Mouse (Mus musculus): ENCODE data around the gene Afap1l2. TPM values are rescaled to one million over a fixed set of nuclear protein-coding genes. Genes with fewer than 3 reads are reported as not detected.

Afap1l2 gene
- not detected in 2 replicates for polyA plus RNA-seq (2012)

DNA sequence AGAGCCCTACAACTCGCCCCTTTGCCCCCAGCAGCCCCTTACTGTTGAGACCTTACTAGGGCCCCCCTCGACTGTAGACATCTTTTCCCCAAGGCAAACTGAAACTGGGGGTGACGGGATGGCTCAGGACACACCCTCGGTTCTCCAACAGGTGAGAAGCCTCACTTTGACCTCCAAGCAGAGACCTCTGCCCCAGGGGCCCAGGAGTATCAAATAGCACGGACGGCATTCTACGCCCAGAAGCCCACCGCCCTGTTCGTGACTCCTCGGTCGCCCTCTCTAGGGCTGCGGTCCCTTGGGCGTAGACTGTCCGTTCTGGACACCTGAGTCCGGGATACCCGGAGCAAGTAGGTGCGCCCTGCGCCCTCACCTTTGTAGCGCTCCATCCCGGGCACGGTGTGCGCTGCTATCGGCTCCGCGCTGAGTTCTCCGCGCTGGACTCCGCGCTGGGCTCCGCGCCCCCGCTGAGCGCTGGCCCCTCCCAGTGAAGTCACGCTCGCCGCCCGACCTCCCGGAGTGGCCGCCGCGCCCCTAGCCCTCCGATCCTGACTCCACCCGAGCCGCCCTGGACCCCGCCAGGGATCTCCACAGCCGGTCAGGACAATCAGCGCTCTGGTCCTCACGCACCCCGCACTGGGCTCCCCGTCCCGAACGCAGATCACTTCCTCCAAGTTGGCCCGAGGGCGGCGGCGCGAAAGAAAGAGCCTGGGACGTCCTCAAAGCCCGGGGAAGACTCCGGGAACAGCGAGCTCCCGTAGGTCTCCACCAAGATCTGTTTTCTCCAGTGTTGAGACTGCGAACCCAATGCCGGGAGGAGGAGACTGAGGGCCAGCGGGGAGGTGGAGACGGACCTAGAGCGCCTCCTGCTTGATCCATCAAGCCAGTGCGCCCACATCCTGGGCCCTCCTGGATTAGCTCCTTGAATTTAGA, at the start of gene Afap1l2:
Gene Afap1l2 (minus strand): TSS at position 448 of the 930 bp plus-strand sequence.
- TF ChIP-seq GATA1 (IDR thresholded peaks at IDR 0.05; ENCODE audit: low read length), result no peak

GRCm38 (mm10) chr19:57057568-57057967, 49.5 kb upstream of the Afap1l2 start:
- TF ChIP-seq GATA1 (IDR thresholded peaks at IDR 0.05; ENCODE audit: low read length), result no peak

DNA sequence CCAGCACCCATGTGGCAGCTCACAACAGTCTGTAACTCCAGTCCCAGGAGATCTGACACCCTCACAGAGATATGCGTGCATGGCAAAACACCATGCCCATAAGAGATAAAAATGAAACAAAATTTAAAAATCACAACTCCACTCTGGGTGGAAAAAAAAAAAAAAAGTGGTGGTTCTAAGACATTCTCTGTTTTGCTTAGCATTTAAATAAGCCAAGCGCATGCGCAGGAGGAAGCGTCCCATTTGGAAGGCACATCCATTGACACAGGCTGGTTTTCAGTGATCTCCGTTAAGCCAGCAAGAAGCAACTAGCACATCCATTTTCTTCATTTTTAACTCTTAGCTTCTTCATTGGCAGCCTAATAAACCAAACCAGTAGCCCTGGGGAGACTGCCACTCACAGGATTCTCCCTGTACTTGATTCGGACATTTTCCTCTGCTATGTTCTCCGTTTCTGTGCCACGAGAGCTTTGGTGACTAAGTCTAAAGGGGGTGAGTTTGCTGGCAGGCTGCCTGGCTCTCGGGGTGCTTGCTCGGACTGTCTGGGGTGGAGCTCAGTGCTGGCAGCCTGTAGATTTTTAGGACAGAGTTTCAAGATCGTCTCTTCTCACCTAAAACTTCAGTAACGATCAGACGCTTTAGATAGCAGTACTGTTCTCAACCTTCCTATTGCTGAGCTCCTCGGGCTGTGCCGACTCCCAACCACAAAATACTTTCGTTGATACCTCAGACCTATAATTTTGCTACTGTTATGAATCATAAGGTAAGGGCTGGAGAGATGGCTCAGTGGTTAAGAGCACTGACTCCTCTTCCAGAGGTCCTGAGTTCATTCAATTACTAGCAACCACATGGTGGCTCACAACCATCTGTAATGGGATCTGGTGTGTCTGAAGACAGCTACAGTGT, 47.4 kb upstream of the Afap1l2 start:
- no peak for TF ChIP-seq GATA1 (IDR thresholded peaks at IDR 0.05; ENCODE audit: low read length)

GRCm38 (mm10) chr19:57052959-57053358, 44.9 kb upstream of the Afap1l2 start:
- no peak for TF ChIP-seq GATA1 (IDR thresholded peaks at IDR 0.05; ENCODE audit: low read length)

DNA sequence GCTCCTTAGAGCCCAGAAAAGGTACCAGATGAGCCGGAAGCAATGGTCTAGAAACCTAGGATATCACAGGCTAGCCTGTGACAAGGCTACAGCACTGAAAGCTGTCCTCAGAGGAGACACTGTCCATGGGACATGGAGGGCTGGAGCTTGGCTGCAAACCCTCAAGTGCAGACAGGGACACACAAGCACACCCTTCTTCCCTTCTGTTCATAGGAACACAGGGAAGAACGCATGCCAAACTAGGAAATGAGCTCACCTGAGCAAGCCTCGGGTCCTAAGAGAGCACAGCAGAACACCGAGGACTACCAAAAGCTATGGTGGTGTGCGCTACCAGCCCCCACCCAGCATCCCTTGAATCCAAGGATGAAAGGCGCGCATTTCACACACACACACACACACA, 44.0 kb upstream of the Afap1l2 start:
- TF ChIP-seq GATA1 (IDR thresholded peaks at IDR 0.05; ENCODE audit: low read length), result no peak

DNA sequence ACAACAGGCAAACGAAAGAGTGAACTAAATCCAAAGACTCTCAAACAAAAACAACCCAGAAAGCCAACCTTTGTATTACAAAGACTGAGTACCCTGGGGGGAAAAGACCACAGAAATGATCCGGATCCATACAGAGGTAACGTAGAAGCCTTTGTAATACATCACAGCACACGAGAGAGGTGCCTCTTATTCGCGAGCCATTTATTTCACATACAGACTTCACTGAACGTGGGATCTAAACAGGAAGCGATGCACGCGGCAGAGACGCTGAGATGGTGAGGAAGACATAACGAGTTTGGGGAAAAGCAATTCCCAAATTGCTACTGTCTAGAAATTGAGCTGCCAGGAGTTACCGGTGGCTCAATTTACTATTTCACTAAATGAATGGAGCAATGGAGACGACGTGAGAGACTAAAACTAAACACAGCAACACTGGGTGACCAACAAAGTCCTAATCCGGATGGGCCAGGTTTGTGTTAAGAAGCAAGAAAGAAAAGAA, 41.6 kb upstream of the Afap1l2 start:
- no peak for TF ChIP-seq GATA1 (IDR thresholded peaks at IDR 0.05; ENCODE audit: low read length)

DNA sequence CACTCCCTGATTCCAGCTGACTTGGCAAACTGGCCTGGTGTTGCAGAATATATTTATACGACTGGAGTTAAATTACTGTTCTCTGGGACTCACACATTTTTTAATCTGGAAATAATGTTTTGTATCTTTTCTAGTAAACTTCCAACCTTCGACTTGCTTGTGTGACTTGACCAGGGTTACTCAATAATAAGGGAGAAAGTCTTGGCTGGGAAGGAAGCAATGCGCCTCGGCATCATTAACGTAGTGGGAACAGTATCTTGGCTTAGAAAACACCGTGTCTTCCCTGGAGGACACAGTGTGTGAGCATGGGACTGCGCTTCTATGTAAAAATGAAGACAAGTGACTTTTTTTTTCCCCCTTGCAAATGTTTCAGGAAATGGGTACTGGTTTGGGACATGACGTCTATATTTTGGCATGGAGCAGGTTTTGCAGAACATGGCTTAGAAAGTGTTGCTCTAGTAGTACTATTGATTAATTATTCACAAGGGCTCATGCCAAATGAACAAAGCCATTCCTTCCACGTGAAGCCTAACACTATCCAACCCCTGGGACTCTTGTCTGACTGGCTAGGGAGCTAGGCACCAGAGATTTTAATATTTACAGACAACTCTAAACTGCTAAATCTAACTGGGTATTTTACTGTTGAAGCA, 39.8 kb upstream of the Afap1l2 start:
- no peak for TF ChIP-seq GATA1 (IDR thresholded peaks at IDR 0.05; ENCODE audit: low read length)

DNA sequence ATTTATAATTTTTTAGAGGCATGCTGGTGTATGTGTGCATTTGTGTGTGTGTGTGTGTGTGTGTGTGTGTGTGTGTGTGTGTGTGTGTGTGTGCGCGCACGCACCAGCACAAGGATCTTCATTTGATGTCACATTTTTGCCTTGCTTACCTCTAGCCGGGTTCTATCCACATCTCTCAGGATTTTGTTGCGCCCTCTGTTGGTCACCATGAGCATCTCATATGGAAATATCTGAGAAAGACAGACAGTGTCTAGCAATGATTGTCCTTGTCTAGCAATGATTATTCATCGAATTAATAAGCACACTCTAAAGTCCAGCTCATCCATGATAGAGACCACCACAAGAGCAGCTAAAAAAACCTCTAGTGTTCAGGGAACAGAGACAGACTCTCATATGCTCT, 31.2 kb upstream of the Afap1l2 start:
- TF ChIP-seq GATA1 (IDR thresholded peaks at IDR 0.05; ENCODE audit: low read length), result no peak

- no peak for TF ChIP-seq GATA1 (IDR thresholded peaks at IDR 0.05; ENCODE audit: low read length)
Measured at GRCm38 (mm10) chr19:57036860-57037259, 28.8 kb upstream of the Afap1l2 start.

- no peak for TF ChIP-seq GATA1 (IDR thresholded peaks at IDR 0.05; ENCODE audit: low read length)
Measured at GRCm38 (mm10) chr19:57031582-57031981, 23.6 kb upstream of the Afap1l2 start.

DNA sequence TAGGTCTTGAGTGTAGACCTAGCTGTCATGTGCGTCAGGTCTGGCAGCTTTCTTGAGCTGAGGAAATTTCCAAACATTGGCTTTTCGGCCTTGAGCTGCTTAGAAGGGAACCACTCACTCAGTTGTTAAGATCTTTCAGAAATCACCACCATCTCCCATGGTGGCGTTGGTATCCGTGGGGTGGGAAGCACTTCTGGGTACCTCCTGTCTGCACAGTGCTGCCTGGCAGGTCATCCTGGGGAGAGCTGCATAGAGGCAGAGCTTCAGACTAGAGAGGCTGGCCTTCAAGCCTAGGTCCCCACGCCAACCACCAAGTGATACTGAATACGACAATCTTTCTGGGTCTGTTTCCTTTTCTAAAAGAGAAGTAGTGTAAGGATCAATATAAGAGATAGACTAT, 21.4 kb upstream of the Afap1l2 start:
- TF ChIP-seq GATA1 (IDR thresholded peaks at IDR 0.05; ENCODE audit: low read length), result no peak

DNA sequence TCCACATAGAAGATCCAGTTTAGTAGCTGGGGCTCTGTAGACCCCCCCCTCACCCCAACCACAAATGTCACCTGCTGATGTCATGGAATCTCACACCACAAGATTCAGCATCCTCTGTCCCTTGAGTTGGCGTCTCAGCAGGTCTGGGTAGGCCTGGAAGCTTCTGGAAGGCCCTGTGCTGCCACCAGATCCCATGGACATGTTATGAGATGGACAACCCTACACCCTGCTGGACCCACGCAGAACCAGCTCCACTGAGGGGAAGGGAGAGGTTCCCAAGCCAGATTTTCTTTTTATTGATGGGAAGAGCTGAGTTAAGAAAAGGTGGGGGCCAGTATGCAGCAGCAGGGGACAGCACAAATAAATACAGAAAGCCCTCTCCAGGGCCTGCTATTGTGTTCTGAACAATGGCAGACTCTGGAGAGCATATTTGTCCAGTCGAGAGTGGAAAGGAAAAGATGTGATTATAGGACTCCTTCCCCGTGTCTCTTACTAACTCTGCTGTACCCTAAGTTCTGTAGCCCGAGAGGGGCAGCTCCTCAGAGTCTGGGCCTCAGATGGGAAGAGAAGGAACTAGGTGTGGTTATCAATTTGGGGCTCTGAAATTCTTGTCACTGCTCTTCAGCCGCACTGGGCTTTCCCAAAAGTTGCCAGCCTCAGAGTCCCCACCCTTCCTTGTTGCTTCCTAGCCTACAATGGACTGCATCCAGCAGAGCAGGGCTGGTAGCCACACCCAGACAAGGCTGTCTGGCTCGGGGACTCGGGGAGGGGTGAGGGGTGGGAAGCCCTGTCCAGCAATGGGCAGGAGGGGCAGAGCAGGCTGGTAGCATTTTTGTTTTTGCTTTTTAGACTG, 20.5 kb upstream of the Afap1l2 start:
- TF ChIP-seq GATA1 (IDR thresholded peaks at IDR 0.05; ENCODE audit: low read length), result no peak

DNA sequence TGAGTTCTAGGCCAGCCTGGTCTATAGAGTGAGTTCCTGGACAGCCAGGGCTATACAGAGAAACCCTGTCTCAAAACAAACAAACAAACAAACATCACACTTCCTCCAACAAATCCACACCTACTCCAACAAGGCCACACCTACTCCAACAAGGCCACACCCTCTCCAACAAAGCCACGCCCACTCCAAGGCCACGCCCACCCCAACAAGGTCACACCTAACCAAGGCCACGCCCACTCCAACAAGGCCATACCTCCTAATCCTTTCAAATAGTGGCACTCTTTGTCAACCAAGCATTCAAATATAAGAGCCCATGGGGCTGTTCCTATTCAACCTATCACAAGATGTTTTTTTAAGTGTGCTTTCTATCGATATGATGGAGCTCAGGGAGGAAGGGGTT, 18.5 kb upstream of the Afap1l2 start:
- no peak for TF ChIP-seq GATA1 (IDR thresholded peaks at IDR 0.05; ENCODE audit: low read length)

DNA sequence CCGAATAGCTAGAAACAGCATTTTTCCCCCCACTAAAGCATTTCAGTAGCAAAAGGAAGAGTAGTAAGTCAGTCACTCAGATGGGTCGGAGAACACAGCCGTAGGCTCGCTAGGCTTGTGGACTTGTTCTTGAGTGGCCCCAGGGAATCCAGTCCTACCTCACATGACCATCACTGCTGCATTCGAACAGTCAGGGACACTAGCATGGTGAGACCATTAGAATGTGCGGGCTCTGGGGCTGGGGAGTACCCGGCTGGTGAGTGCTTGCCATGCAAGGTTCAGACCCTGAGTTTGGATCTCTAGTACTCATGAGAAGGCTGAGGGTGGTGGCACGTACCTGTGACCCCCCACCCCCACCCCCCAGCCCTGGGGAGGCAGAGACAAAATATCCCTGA, 9.8 kb upstream of the Afap1l2 start:
- no peak for TF ChIP-seq GATA1 (IDR thresholded peaks at IDR 0.05; ENCODE audit: low read length)
